Mouse (Mus musculus) T-helper 2 cell (primary cell): ENCODE data around the gene Gemin8.

Experiments
- in situ Hi-C: fragments of 300-600 bp; cut with MboI, MseI; formaldehyde crosslinking; loops from one replicate; pipeline ENCODE4 v1.15.1; 2025; ENCODE audit warnings: high pct_unique_total_duplicates

Gemin8 gene

GRCm38 (mm10) chrX:166169892-166170799 lies at the start of gene Gemin8:
Gemin8 (plus strand) TSS chrX:166170454.
- in situ Hi-C loops: loop anchor here (5.0 to 10.0 kb wide), 3 partner anchors 185 to 1065 kb away; no protein-coding TSS in a partner anchor

GRCm38 (mm10) chrX:166147158-166147846 lies 23.0 kb upstream of the Gemin8 start:
- in situ Hi-C loops: loop anchor here (10.0 kb wide), 1 partner anchor 1603 kb away; no protein-coding TSS in a partner anchor

- in situ Hi-C loops: loop anchor here (10.0 kb wide), 2 partner anchors 192 to 1072 kb away; no protein-coding TSS in a partner anchor
Observed at GRCm38 (mm10) chrX:166162773-166163172, 7.5 kb upstream of the Gemin8 start.

GRCm38 (mm10) chrX:166167307-166167706 lies 2.9 kb upstream of the Gemin8 start:
- in situ Hi-C loops: loop anchor here (5.0 to 10.0 kb wide), 3 partner anchors 187 to 1067 kb away; no protein-coding TSS in a partner anchor

- in situ Hi-C loops: loop anchor here (5.0 to 10.0 kb wide), 3 partner anchors 187 to 1067 kb away; no protein-coding TSS in a partner anchor
Observed at GRCm38 (mm10) chrX:166167923-166168322, 2.3 kb upstream of the Gemin8 start.

GRCm38 (mm10) chrX:166170800-166171738 lies 815 bp downstream of the Gemin8 start:
- in situ Hi-C loops: no loop called here

- in situ Hi-C loops: no loop called here
Observed at GRCm38 (mm10) chrX:166172041-166172440, 1.8 kb downstream of the Gemin8 start.

GRCm38 (mm10) chrX:166172661-166173060 lies 2.4 kb downstream of the Gemin8 start:
- in situ Hi-C loops: no loop called here

- in situ Hi-C loops: no loop called here
Observed at GRCm38 (mm10) chrX:166173796-166174195, 3.5 kb downstream of the Gemin8 start.

- in situ Hi-C loops: no loop called here
Observed at GRCm38 (mm10) chrX:166177929-166178328, 7.7 kb downstream of the Gemin8 start.

- in situ Hi-C loops: no loop called here
Observed at GRCm38 (mm10) chrX:166183094-166183493, 12.8 kb downstream of the Gemin8 start.

- in situ Hi-C loops: no loop called here
Observed at GRCm38 (mm10) chrX:166185327-166185913, 15.2 kb downstream of the Gemin8 start.

- in situ Hi-C loops: no loop called here
Observed at GRCm38 (mm10) chrX:166187803-166188202, 17.5 kb downstream of the Gemin8 start.

GRCm38 (mm10) chrX:166196327-166196726 lies 26.1 kb downstream of the Gemin8 start:
- in situ Hi-C loops: no loop called here

GRCm38 (mm10) chrX:166198266-166198665 lies 28.0 kb downstream of the Gemin8 start:
- in situ Hi-C loops: no loop called here

GRCm38 (mm10) chrX:166199812-166200211 lies 29.6 kb downstream of the Gemin8 start:
- in situ Hi-C loops: no loop called here

GRCm38 (mm10) chrX:166214576-166214975 lies 44.3 kb downstream of the Gemin8 start:
- in situ Hi-C loops: no loop called here

- in situ Hi-C loops: no loop called here
Observed at GRCm38 (mm10) chrX:166216248-166216647, 46.0 kb downstream of the Gemin8 start.

- in situ Hi-C loops: no loop called here
Observed at GRCm38 (mm10) chrX:166216720-166217119, 46.5 kb downstream of the Gemin8 start.

GRCm38 (mm10) chrX:166219331-166219730 lies 49.1 kb downstream of the Gemin8 start:
- in situ Hi-C loops: no loop called here

- in situ Hi-C loops: no loop called here
Observed at GRCm38 (mm10) chrX:166226856-166227255, 56.6 kb downstream of the Gemin8 start.
